Mouse (Mus musculus) testis, adult 2 months (tissue): ENCODE data around the gene Anxa6.

ENCODE experiments used
- CTCF ChIP-seq: fragments of 200-500 bp; IDR thresholded peaks from 2 replicates; pipeline ENCODE4 v1.5.1; 2012; ENCODE audit warnings: low read depth, mild to moderate bottlenecking, inconsistent platforms, low read length, moderate library complexity; ENCODE audit not compliant: control insufficient read depth, insufficient read depth, insufficient replicate concordance
- POLR2A ChIP-seq: fragments of 200-500 bp; IDR thresholded peaks from 2 replicates; pipeline ENCODE4 v1.6.1; 2012; ENCODE audit warnings: low read depth, mild to moderate bottlenecking, inconsistent platforms, low read length, moderate library complexity; ENCODE audit not compliant: control insufficient read depth

- TF ChIP-seq POLR2A (no peak), CTCF (no peak)
Observed at GRCm38 (mm10) chr11:55076234-55076633, 43.0 kb upstream of the Anxa6 start.
